Mouse (Mus musculus) heart, embryonic 12.5 days (tissue): Measurements from ENCODE around the gene Acd. TPM values are rescaled to one million over a fixed set of nuclear protein-coding genes. Genes with fewer than 3 reads are reported as not detected.
A peak's percentile ranks its signal among the peaks of the same experiment; 100 is the strongest.

Experiments used
- ATAC-seq: fragments of 200-750 bp; cut with Nextera tagmentation; 2 replicates; pipeline ENCODE4 v1.8.0; 2017; ENCODE audit warnings: moderate TSS enrichment, moderate library complexity; ENCODE audit not compliant: insufficient number of reproducible peaks, low FRiP score
- H3K27ac ChIP-seq: fragments of 300-500 bp; sonication (generic); 2 replicates; pipeline ENCODE4 v1.5.1; 2016; ENCODE audit warnings: mild to moderate bottlenecking, moderate library complexity; ENCODE audit not compliant: poor library complexity, severe bottlenecking
- H3K27me3 ChIP-seq: fragments of 300-500 bp; sonication (generic); replicated peaks from 2 replicates; pipeline ENCODE4 v1.6.1; 2016; ENCODE audit warnings: mild to moderate bottlenecking, moderate library complexity
- H3K36me3 ChIP-seq: fragments of 300-500 bp; sonication (generic); 2 replicates; pipeline ENCODE4 v1.6.1; 2016; ENCODE audit warnings: mild to moderate bottlenecking, moderate library complexity
- H3K4me1 ChIP-seq: fragments of 300-500 bp; sonication (generic); replicated peaks from 2 replicates; pipeline ENCODE4 v1.6.1; 2016; ENCODE audit warnings: mild to moderate bottlenecking
- H3K4me2 ChIP-seq: fragments of 300-500 bp; sonication (generic); 2 replicates; pipeline ENCODE4 v1.6.1; 2016; ENCODE audit warnings: mild to moderate bottlenecking, moderate library complexity
- H3K4me3 ChIP-seq: fragments of 300-500 bp; sonication (generic); 2 replicates; pipeline ENCODE4 v1.5.1; 2016; ENCODE audit warnings: mild to moderate bottlenecking
- H3K9ac ChIP-seq: fragments of 300-500 bp; sonication (generic); 2 replicates; pipeline ENCODE4 v1.6.1; 2016; ENCODE audit warnings: mild to moderate bottlenecking, moderate library complexity
- H3K9me3 ChIP-seq: fragments of 300-500 bp; sonication (generic); replicated peaks from 2 replicates; pipeline ENCODE4 v1.6.1; 2016; ENCODE audit warnings: mild to moderate bottlenecking, moderate library complexity
- WGBS: fragments of 180-500 bp; shearing (Covaris S2); methylation state at CpG from one replicate; pipeline ENCODE4 v1.1.7; 2016; 5-methylcytosine and 5-hydroxymethylcytosine counted together
- polyA plus RNA-seq: library from polyadenylated mRNA; unstranded; fragments of >200 nt; fragmentation: Nextera tagmentation; extraction: Ambion mirVana; gene quantifications from 2 replicates; pipeline ENCODE4 v1.2.1, GENCODE M21; 2016

Acd gene
- polyA plus RNA-seq, 1 experiment from 2014 or later: 37.6 TPM

GRCm38 (mm10) chr8:105689256-105689982 is 11.5 kb downstream of the Acd start:
- 56% methylated on average over 35 of the region's 35 CpGs for WGBS
- peaks cover 5% of the 10 kb centered on the region for H3K36me3 ChIP-seq
- H3K27me3 ChIP-seq: peaks cover 32% of the 10 kb centered on the region
- no peak overlapping the region for H3K27ac ChIP-seq
- H3K9me3 ChIP-seq: peaks cover 8% of the 10 kb centered on the region; the same call in 1 of the 2 replicates
- no peak overlapping the region for H3K4me2 ChIP-seq
- no peak for ATAC-seq
- peaks cover 27% of the 10 kb centered on the region for H3K4me1 ChIP-seq
- no peak overlapping the region for H3K4me3 ChIP-seq
- no peak overlapping the region for H3K9ac ChIP-seq

- Histone ChIP-seq H3K27ac (no peak overlapping the region), H3K4me3 (no peak overlapping the region), H3K9me3 (peaks cover 8% of the 10 kb centered on the region; the same call in 1 of the 2 replicates), H3K4me1 (peaks cover 19% of the 10 kb centered on the region), H3K9ac (no peak overlapping the region), H3K4me2 (no peak overlapping the region), H3K27me3 (peaks cover 27% of the 10 kb centered on the region), H3K36me3 (peaks cover 16% of the 10 kb centered on the region)
- WGBS: 35% methylated on average over 14 of the region's 14 CpGs
- no peak for ATAC-seq
Measured at GRCm38 (mm10) chr8:105688242-105688752, 12.6 kb downstream of the Acd start.

GRCm38 (mm10) chr8:105687512-105687911 is 13.4 kb downstream of the Acd start:
- Histone ChIP-seq H3K9me3 (peaks cover 1% of the 10 kb centered on the region; the same call in 1 of the 2 replicates), H3K36me3 (peaks cover 19% of the 10 kb centered on the region), H3K4me1 (peaks cover 19% of the 10 kb centered on the region), H3K9ac (no peak overlapping the region), H3K27ac (no peak overlapping the region), H3K4me3 (no peak overlapping the region), H3K4me2 (no peak overlapping the region), H3K27me3 (peaks cover 26% of the 10 kb centered on the region)
- 63% methylated on average over 8 of the region's 8 CpGs for WGBS
- no peak for ATAC-seq

DNA sequence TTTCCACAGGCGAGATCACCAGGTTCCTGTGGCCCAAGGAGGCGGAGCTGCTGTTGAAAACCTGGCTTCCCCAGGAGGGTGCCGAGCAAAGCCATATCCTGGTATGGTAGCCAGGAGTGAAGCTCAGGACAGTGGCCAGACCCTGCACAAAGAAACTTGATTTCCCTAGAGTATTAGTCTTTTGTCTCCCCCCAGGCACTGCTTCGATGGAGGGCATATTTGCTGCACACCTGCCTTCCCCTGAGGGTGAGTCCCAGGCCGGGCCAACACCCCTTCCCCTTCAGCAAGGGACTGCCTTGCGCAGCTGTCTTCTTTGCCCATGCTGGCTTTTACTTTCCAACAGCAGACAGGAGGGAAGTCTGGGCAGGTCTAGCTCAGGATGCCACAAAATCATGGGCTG is 14.4 kb downstream of the Acd start:
- ATAC-seq: no peak
- WGBS: 68% methylated on average over 6 of the region's 6 CpGs
- H3K9ac ChIP-seq: no peak overlapping the region
- peaks cover 23% of the 10 kb centered on the region for H3K27me3 ChIP-seq
- H3K27ac ChIP-seq: no peak overlapping the region
- H3K4me3 ChIP-seq: no peak overlapping the region
- H3K4me1 ChIP-seq: peaks cover 19% of the 10 kb centered on the region
- peaks cover 27% of the 10 kb centered on the region for H3K36me3 ChIP-seq
- H3K4me2 ChIP-seq: no peak overlapping the region
- no peaks in the 10 kb centered on the region for H3K9me3 ChIP-seq

DNA sequence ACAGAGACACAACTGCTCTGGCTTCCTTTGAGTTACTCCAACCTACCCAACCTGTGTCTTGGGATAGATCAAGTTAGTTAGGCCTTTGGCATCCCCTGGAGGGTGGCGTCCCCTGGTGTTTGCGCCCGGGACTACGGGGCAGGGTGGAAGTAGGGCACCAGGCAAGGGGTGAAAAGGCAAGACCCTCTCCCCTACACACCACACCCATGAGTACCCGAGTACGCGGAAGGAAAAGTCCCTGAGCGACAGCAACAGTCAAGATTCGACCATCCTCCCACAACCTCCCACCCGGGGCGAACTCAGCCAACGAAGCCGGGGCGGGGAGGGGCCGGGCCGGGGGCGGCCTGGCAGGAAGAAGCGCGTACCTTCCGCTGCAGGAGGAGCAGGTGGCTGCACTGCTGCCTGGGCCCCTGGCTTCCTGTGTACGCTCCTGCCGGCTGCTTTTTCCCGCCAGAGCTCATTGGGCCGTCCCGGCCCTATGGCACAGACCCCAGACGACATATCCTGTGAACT is 15.1 kb downstream of the Acd start, which contains the start of gene Carmil2:
Gene Carmil2, plus strand, starts transcription at position 479 of the 513 bp plus-strand sequence.
- peaks cover 34% of the 10 kb centered on the region for H3K36me3 ChIP-seq
- no peaks in the 10 kb centered on the region for H3K9me3 ChIP-seq
- peak within 1 kb of the TSS; percentile 61 for H3K4me2 ChIP-seq
- WGBS: 12% methylated on average over 26 of the region's 26 CpGs
- peaks cover 20% of the 10 kb centered on the region for H3K27me3 ChIP-seq
- peaks cover 19% of the 10 kb centered on the region for H3K4me1 ChIP-seq
- no peak within 1 kb of the TSS for H3K27ac ChIP-seq
- peak; percentile 49; the same call in 1 of the 2 replicates for ATAC-seq
- H3K4me3 ChIP-seq: peak within 1 kb of the TSS; percentile 28
- H3K9ac ChIP-seq: peak within 1 kb of the TSS; percentile 54; the same call in 1 of the 2 replicates

DNA sequence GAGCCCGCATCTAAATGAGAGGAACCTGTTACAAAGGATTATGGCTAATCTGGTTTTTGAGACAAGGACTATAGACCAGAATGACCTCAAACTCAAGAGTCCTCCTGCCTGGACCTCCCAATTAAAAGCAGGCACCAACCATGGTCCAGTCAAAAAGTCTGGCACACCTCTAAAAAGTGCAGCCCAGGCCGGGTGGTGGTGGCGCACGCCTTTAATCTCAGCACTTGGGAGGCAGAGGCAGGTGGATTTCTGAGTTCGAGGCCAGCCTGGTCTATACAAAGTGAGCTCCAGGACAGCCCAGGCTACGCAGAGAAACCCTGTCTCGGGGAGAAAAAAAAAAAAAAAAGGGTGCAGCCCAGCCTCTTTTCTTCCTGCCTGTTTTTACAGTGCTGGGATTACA is 15.6 kb downstream of the Acd start:
- no peaks in the 10 kb centered on the region for H3K9me3 ChIP-seq
- peaks cover 39% of the 10 kb centered on the region for H3K36me3 ChIP-seq
- peaks cover 19% of the 10 kb centered on the region for H3K4me1 ChIP-seq
- H3K4me3 ChIP-seq: no peak overlapping the region
- H3K27me3 ChIP-seq: peaks cover 15% of the 10 kb centered on the region
- peak overlapping the region; percentile 54; the same call in 1 of the 2 replicates for H3K9ac ChIP-seq
- H3K27ac ChIP-seq: no peak overlapping the region
- ATAC-seq: no peak
- H3K4me2 ChIP-seq: peak overlapping the region; percentile 61
- 75% methylated on average over 7 of the region's 7 CpGs for WGBS

GRCm38 (mm10) chr8:105677891-105678290 is 23.0 kb downstream of the Acd start:
- Histone ChIP-seq H3K4me1 (no peaks in the 10 kb centered on the region), H3K4me2 (no peak overlapping the region), H3K4me3 (no peak overlapping the region), H3K27ac (no peak overlapping the region), H3K9me3 (no peaks in the 10 kb centered on the region), H3K9ac (no peak overlapping the region), H3K27me3 (no peaks in the 10 kb centered on the region), H3K36me3 (peaks cover 91% of the 10 kb centered on the region)
- 72% methylated on average over 1 of the region's 1 CpGs for WGBS
- ATAC-seq: no peak

DNA sequence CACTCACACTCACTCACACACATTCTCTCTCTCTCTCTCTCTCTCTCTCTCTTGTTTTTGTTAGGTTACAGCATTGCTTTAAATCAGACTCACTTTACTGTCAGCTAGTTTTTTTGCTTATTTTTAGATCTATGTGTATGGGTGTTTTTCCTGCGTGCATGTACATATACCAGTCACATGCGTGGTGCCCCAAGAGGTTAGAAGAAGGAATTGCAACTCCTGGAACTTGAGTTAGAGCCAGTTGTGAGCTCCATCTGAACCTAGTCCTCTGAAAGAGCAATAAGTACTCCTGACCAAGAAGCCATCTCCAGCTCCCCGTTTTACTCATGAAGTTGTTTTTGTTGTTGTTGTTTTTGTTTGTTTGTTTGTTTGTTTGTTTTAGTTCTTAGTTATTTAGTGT is 39.7 kb downstream of the Acd start:
- 78% methylated on average over 3 of the region's 3 CpGs for WGBS
- ATAC-seq: no peak
- Histone ChIP-seq H3K9me3 (no peaks in the 10 kb centered on the region), H3K4me1 (no peaks in the 10 kb centered on the region), H3K4me2 (no peak overlapping the region), H3K9ac (no peak overlapping the region), H3K36me3 (peaks cover 28% of the 10 kb centered on the region), H3K4me3 (no peak overlapping the region), H3K27me3 (no peaks in the 10 kb centered on the region), H3K27ac (no peak overlapping the region)

- Histone ChIP-seq H3K4me3 (no peak overlapping the region), H3K9me3 (no peaks in the 10 kb centered on the region), H3K36me3 (peaks cover 22% of the 10 kb centered on the region), H3K27me3 (no peaks in the 10 kb centered on the region), H3K4me2 (no peak overlapping the region), H3K27ac (no peak overlapping the region), H3K9ac (no peak overlapping the region), H3K4me1 (no peaks in the 10 kb centered on the region; the same call in 1 of the 2 replicates)
- no peak for ATAC-seq
Measured at GRCm38 (mm10) chr8:105657641-105658040, 43.3 kb downstream of the Acd start.

- no peak for ATAC-seq
- no peak overlapping the region for H3K4me3 ChIP-seq
- no peaks in the 10 kb centered on the region for H3K27me3 ChIP-seq
- no peak overlapping the region for H3K9ac ChIP-seq
- H3K9me3 ChIP-seq: no peaks in the 10 kb centered on the region
- peaks cover 48% of the 10 kb centered on the region for H3K36me3 ChIP-seq
- H3K4me2 ChIP-seq: no peak overlapping the region
- no peak overlapping the region for H3K27ac ChIP-seq
- H3K4me1 ChIP-seq: peaks cover 7% of the 10 kb centered on the region
- WGBS: 91% methylated on average over 1 of the region's 1 CpGs
Measured at GRCm38 (mm10) chr8:105648929-105649328, 52.0 kb downstream of the Acd start.
